Mouse (Mus musculus) neural tube, embryonic 13.5 days (tissue): ENCODE measurements at regions not wholly inside any gene's neighbourhood (a gene's known extent, or its start where the extent isn't known, plus 50 kb on each side); places are given as distances from the start of the nearest gene placed in this dataset.

Source experiments
- ATAC-seq: fragments of 200-750 bp; cut with Nextera tagmentation; 2 replicates; pipeline ENCODE4 v1.8.0; 2017; ENCODE audit warnings: low read depth, mild to moderate bottlenecking, moderate TSS enrichment, moderate library complexity
- H3K27ac ChIP-seq: fragments of 300-500 bp; sonication (generic); replicated peaks from 2 replicates; pipeline ENCODE4 v1.5.1; 2015; ENCODE audit warnings: moderate library complexity, mild to moderate bottlenecking, inconsistent platforms
- H3K27me3 ChIP-seq: fragments of 300-500 bp; sonication (generic); 2 replicates; pipeline ENCODE4 v1.6.1; 2015; ENCODE audit warnings: mild to moderate bottlenecking, inconsistent platforms
- H3K36me3 ChIP-seq: fragments of 300-500 bp; sonication (generic); 2 replicates; pipeline ENCODE4 v1.6.1; 2015; ENCODE audit warnings: mild to moderate bottlenecking, inconsistent platforms
- H3K4me1 ChIP-seq: fragments of 300-500 bp; sonication (generic); replicated peaks from 2 replicates; pipeline ENCODE4 v1.6.1; 2015; ENCODE audit warnings: inconsistent platforms
- H3K4me2 ChIP-seq: fragments of 300-500 bp; sonication (generic); 2 replicates; pipeline ENCODE4 v1.6.1; 2015; ENCODE audit warnings: inconsistent platforms, mild to moderate bottlenecking, moderate library complexity
- H3K4me3 ChIP-seq: fragments of 300-500 bp; sonication (generic); 2 replicates; pipeline ENCODE4 v1.5.1; 2015; ENCODE audit warnings: mild to moderate bottlenecking, inconsistent platforms
- H3K9ac ChIP-seq: fragments of 300-500 bp; sonication (generic); 2 replicates; pipeline ENCODE4 v1.6.1; 2015; ENCODE audit warnings: moderate library complexity, mild to moderate bottlenecking, inconsistent platforms
- H3K9me3 ChIP-seq: fragments of 300-500 bp; sonication (generic); 2 replicates; pipeline ENCODE4 v1.6.1; 2016; ENCODE audit warnings: inconsistent platforms
- WGBS: fragments of 180-500 bp; shearing (Covaris S2); methylation state at CpG from one replicate; pipeline ENCODE4 v1.1.7; 2015; 5-methylcytosine and 5-hydroxymethylcytosine counted together

- 92% methylated on average over 2 of the region's 2 CpGs for WGBS
- Histone ChIP-seq H3K27me3 (no peaks in the 10 kb centered on the region), H3K4me3 (no peak overlapping the region), H3K4me2 (no peak overlapping the region), H3K36me3 (no peaks in the 10 kb centered on the region), H3K9me3 (no peaks in the 10 kb centered on the region), H3K27ac (no peak overlapping the region), H3K4me1 (peaks cover 4% of the 10 kb centered on the region), H3K9ac (no peak overlapping the region)
- ATAC-seq = no peak
These were observed 87.8 kb downstream of the Cxcl12 start for GRCm38 (mm10) chr6:117256099-117256471.

DNA sequence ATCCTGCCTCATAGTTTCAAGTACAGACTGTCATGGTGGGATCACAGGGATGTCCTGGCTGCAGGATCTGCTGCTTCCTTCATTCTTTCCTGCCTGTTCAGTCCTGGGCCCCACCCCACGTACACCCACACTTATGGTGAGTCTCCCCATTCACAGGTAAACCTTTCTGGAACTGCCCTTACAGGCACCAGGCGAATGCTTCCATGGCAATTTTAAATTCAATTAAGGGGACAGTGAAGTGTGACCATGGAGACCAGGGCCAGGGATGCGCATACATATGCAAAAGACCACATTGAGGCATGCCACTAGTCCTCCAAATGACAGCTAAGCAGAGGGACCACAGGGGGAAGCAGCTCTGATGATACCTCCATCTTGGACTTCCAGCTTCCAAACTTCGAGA is 89.3 kb downstream of the Cxcl12 start:
- Histone ChIP-seq H3K4me1 (peaks cover 4% of the 10 kb centered on the region), H3K27ac (no peak overlapping the region), H3K36me3 (no peaks in the 10 kb centered on the region), H3K9ac (no peak overlapping the region), H3K27me3 (no peaks in the 10 kb centered on the region), H3K4me3 (no peak overlapping the region), H3K9me3 (no peaks in the 10 kb centered on the region), H3K4me2 (no peak overlapping the region)
- no peak for ATAC-seq
- 77% methylated on average over 4 of the region's 4 CpGs for WGBS

DNA sequence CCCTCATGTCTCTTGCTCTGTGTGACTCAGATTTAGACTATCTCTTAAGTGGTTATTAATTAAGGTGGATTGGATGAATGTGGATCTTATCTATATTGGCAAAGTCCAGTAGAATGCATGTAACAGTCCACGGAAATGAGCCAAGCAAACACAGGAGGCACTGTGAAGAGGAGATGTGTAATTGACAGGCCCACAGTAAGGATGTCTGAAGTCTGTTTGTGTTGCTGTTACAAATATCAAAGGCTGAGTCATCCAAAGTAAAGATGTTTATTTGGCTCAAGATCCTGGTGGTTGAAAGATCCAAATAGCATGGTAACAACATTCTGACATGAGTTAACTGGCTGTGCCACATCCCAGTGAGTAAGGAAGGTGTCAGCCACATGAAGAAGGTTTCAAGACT is 99.6 kb downstream of the Cxcl12 start:
- H3K9me3 ChIP-seq = no peaks in the 10 kb centered on the region
- H3K4me3 ChIP-seq = no peak overlapping the region
- 88% methylated on average over 1 of the region's 1 CpGs for WGBS
- no peak for ATAC-seq
- H3K4me2 ChIP-seq = no peak overlapping the region
- peaks cover 12% of the 10 kb centered on the region for H3K4me1 ChIP-seq
- no peaks in the 10 kb centered on the region for H3K27me3 ChIP-seq
- H3K9ac ChIP-seq = no peak overlapping the region
- no peak overlapping the region for H3K27ac ChIP-seq
- H3K36me3 ChIP-seq = no peaks in the 10 kb centered on the region

- Histone ChIP-seq H3K9ac (no peak overlapping the region), H3K9me3 (no peaks in the 10 kb centered on the region), H3K4me2 (no peak overlapping the region), H3K27me3 (no peaks in the 10 kb centered on the region), H3K4me3 (no peak overlapping the region), H3K27ac (no peak overlapping the region), H3K36me3 (no peaks in the 10 kb centered on the region), H3K4me1 (peaks cover 12% of the 10 kb centered on the region)
- ATAC-seq = no peak
- WGBS = 80% methylated on average over 2 of the region's 2 CpGs
These were observed 100.0 kb downstream of the Cxcl12 start for GRCm38 (mm10) chr6:117268376-117268775.

GRCm38 (mm10) chr6:117270261-117270660 is 101.9 kb downstream of the Cxcl12 start:
- Histone ChIP-seq H3K4me3 (no peak overlapping the region), H3K27me3 (no peaks in the 10 kb centered on the region), H3K4me2 (no peak overlapping the region), H3K9ac (no peak overlapping the region), H3K9me3 (no peaks in the 10 kb centered on the region), H3K36me3 (no peaks in the 10 kb centered on the region), H3K27ac (no peak overlapping the region), H3K4me1 (peaks cover 12% of the 10 kb centered on the region)
- WGBS = 74% methylated on average over 3 of the region's 3 CpGs
- no peak for ATAC-seq

DNA sequence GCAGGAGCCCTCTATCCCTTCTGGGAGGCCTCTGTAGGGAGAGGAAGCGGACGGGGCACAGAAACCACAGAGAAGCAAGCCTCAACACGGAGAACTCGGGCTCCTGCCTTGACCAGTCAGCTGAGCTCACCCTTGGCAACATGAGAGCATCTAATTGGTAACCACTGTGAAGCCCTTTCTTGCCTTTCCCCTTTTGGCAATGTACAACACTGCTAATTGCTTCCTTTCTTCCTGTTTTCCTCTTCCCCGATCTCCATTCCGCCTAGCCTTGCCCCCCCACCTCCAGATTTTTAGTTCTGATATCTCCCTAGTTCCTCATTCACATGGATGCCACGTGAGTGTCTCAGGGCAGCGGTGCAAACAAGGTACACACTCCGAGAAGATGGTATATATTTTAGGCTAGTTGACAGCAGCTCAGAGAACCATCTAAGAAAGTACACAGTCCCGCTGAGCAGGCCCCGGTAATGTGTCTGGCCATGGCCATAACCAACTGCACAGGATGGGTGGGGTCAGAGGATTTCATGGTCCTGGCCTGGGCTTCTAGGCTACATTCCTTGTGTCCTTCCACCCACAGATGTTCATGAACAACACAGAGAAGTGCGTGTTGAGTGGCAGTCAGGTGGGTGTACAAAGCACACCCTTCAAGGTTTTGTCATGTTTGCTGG is 103.4 kb downstream of the Cxcl12 start:
- WGBS = 73% methylated on average over 12 of the region's 12 CpGs
- Histone ChIP-seq H3K27ac (no peak overlapping the region), H3K9ac (no peak overlapping the region), H3K4me1 (peaks cover 12% of the 10 kb centered on the region), H3K27me3 (no peaks in the 10 kb centered on the region), H3K36me3 (no peaks in the 10 kb centered on the region), H3K9me3 (no peaks in the 10 kb centered on the region), H3K4me3 (no peak overlapping the region), H3K4me2 (no peak overlapping the region)
- ATAC-seq = no peak

GRCm38 (mm10) chr6:117272227-117272955 is 104.1 kb downstream of the Cxcl12 start:
- H3K27ac ChIP-seq = no peak overlapping the region

DNA sequence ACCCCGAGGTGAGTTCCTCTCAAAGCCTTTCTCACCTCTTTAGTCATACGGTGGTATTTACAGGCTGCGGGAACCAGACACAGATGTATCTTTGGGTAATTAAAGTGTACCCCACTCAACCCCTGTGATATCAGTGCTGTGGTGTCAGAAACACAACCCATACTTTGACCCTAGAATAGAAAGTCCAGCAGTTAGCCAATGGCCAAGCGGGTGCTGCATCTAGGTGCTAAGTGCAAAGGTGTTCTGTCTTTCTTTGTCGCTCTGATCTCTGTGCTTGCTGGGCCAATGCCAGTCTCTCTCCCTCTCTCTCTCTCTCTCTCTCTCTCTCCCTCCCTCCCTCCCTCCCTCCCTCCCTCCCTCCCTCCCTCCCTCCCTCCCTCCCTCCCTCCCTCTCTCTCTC is 107.6 kb downstream of the Cxcl12 start:
- no peak for ATAC-seq
- Histone ChIP-seq H3K9ac (no peak overlapping the region), H3K4me1 (peaks cover 18% of the 10 kb centered on the region), H3K27me3 (no peaks in the 10 kb centered on the region), H3K27ac (no peak overlapping the region), H3K36me3 (no peaks in the 10 kb centered on the region), H3K4me2 (no peak overlapping the region), H3K4me3 (no peak overlapping the region), H3K9me3 (no peaks in the 10 kb centered on the region)
- 89% methylated on average over 5 of the region's 5 CpGs for WGBS

More at GRCm38 (mm10) chr6:117272227-117272955, 104.1 kb downstream of the Cxcl12 start:
- no peaks in the 10 kb centered on the region for H3K27me3 ChIP-seq
- peaks cover 12% of the 10 kb centered on the region for H3K4me1 ChIP-seq
- no peak overlapping the region for H3K9ac ChIP-seq
- no peak overlapping the region for H3K4me2 ChIP-seq
- no peak for ATAC-seq
- H3K9me3 ChIP-seq = no peaks in the 10 kb centered on the region
- WGBS = 69% methylated on average over 9 of the region's 9 CpGs
- no peaks in the 10 kb centered on the region for H3K36me3 ChIP-seq
- no peak overlapping the region for H3K4me3 ChIP-seq

- H3K4me1 ChIP-seq = peaks cover 10% of the 10 kb centered on the region
- no peaks in the 10 kb centered on the region for H3K36me3 ChIP-seq
- ATAC-seq = no peak
- no peak overlapping the region for H3K4me3 ChIP-seq
- H3K9me3 ChIP-seq = no peaks in the 10 kb centered on the region
- no peak overlapping the region for H3K4me2 ChIP-seq
- no peak overlapping the region for H3K27ac ChIP-seq
- 61% methylated on average over 3 of the region's 3 CpGs for WGBS
- no peaks in the 10 kb centered on the region for H3K27me3 ChIP-seq
- H3K9ac ChIP-seq = no peak overlapping the region
These were observed 108.5 kb downstream of the Cxcl12 start for GRCm38 (mm10) chr6:117276850-117277249.

DNA sequence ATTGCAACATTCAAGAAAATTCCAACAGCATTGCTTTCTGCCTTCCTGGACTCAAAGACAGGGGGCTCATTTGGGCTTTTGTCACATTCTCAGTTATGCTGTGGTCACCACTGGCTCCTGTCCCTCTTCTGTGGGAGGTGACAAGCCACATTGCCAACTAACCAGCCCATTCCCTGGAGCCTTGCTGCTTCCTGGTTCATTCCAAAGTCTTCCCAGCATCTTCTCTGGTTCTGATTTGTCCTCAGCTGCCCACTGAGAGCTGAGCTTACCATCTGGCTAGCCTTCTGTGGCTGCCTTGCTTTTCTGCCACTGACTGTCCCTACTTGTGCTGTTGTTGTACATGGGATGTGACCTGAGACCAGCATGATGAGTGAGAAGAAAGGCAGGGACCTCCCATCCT is 111.0 kb downstream of the Cxcl12 start:
- no peaks in the 10 kb centered on the region for H3K36me3 ChIP-seq
- H3K27ac ChIP-seq = no peak overlapping the region
- ATAC-seq = no peak
- H3K4me3 ChIP-seq = no peak overlapping the region
- no peak overlapping the region for H3K4me2 ChIP-seq
- H3K4me1 ChIP-seq = peaks cover 7% of the 10 kb centered on the region; the same call in 1 of the 2 replicates
- no peaks in the 10 kb centered on the region for H3K27me3 ChIP-seq
- no peak overlapping the region for H3K9ac ChIP-seq
- H3K9me3 ChIP-seq = no peaks in the 10 kb centered on the region

GRCm38 (mm10) chr6:117279786-117280411 is 111.6 kb downstream of the Cxcl12 start:
- no peak for ATAC-seq

GRCm38 (mm10) chr6:117280911-117281310 is 112.6 kb downstream of the Cxcl12 start:
- Histone ChIP-seq H3K4me2 (no peak overlapping the region), H3K27ac (no peak overlapping the region), H3K4me3 (no peak overlapping the region), H3K9ac (no peak overlapping the region), H3K36me3 (no peaks in the 10 kb centered on the region), H3K4me1 (peaks cover 7% of the 10 kb centered on the region; the same call in 1 of the 2 replicates), H3K9me3 (no peaks in the 10 kb centered on the region), H3K27me3 (no peaks in the 10 kb centered on the region)
- 87% methylated on average over 3 of the region's 3 CpGs for WGBS
- no peak for ATAC-seq

More at GRCm38 (mm10) chr6:117279786-117280411, 111.6 kb downstream of the Cxcl12 start:
- Histone ChIP-seq H3K4me1 (peaks cover 7% of the 10 kb centered on the region; the same call in 1 of the 2 replicates), H3K36me3 (no peaks in the 10 kb centered on the region), H3K4me3 (no peak overlapping the region), H3K9me3 (no peaks in the 10 kb centered on the region), H3K27ac (no peak overlapping the region), H3K27me3 (no peaks in the 10 kb centered on the region), H3K9ac (no peak overlapping the region), H3K4me2 (no peak overlapping the region)
- 59% methylated on average over 14 of the region's 14 CpGs for WGBS
